Mouse (Mus musculus) frontal cortex, postnatal 10 days (tissue): ENCODE data around the gene Zfp428.

Source experiments
- DNase-seq, 2 experiments: peaks; one replicate each; pipeline ENCODE4 v3.0.0; 2022; ENCODE audit warnings: low spot score in 2 of 2, mixed read lengths in 1 of 2

Zfp428 gene

GRCm38 (mm10) chr7:24547534-24548036 is 40.8 kb downstream of the Zfp428 start:
- no peak for DNase-seq

- DNase-seq: no peak
Measured at GRCm38 (mm10) chr7:24551985-24552759, 45.4 kb downstream of the Zfp428 start.

GRCm38 (mm10) chr7:24555786-24556185 is 49.0 kb downstream of the Zfp428 start:
- DNase-seq: no peak

GRCm38 (mm10) chr7:24561450-24561849 is 54.6 kb downstream of the Zfp428 start:
- no peak for DNase-seq

GRCm38 (mm10) chr7:24563191-24563836 is 56.5 kb downstream of the Zfp428 start:
- no peak for DNase-seq

GRCm38 (mm10) chr7:24563837-24564206 is 57.0 kb downstream of the Zfp428 start:
- DNase-seq: no peak

GRCm38 (mm10) chr7:24564607-24565265 is 57.9 kb downstream of the Zfp428 start:
- no peak for DNase-seq
